In the genomic region with DNA sequence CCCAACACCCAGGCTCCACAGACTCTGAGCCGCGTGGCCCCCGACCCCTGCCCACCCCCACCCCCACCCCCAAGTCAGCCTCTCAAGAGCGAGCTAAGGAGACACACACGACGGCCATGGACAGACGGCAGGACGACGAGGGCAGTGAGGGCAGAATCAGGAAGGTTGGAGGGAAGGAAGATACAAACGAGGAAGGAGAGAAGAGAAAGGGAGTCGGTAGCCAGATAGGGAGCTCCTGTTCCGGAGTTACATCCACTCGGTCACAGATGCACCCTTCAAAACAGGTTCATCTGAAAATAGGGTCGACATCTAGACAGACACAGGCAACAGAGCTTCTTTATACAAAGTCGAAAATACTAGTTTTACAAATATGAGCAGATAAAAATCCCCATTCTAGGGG, we compare ENCODE assay signal across 13 mouse cellular contexts. TPM values are rescaled to one million over a fixed set of nuclear protein-coding genes. Genes with fewer than 3 reads are reported as not detected.
DNase-seq lines count a peak whose midpoint lies in the region; ATAC-seq lines count a peak whose summit lies in the region.
"Had no signal": no experiment of that assay in that cellular context is flagged by ENCODE, and none has a peak within 500 bp of the region (broad histone marks: within the 10 kb centered on the region; RNA-seq: fewer than 3 reads in every experiment).

No protein-coding gene starts in this region.

- DNase-seq in heart, embryonic 10.5 days (ENCODE audit: low spot score): no peak
- no peak for DNase-seq in heart, postnatal 25 days (ENCODE audit: low spot score)
- DNase-seq in MN1 (ENCODE audit: low spot score): no peak
- no peak for DNase-seq in right cerebral cortex, postnatal 36 days (ENCODE audit: low spot score in 2 of 2)
- no peak for DNase-seq in cerebellum, postnatal 36 days
- DNase-seq: liver had no signal

- H3K9me3 ChIP-seq in heart, embryonic 10.5 days: no peaks in the 10 kb centered on the region
- no peaks in the 10 kb centered on the region for H3K9me3 ChIP-seq in midbrain, embryonic 13.5 days
- H3K9me3 ChIP-seq in midbrain, embryonic 15.5 days: no peaks in the 10 kb centered on the region
- H3K9me3 ChIP-seq in limb, embryonic 12.5 days: no peaks in the 10 kb centered on the region

- H3K9ac ChIP-seq in midbrain, embryonic 13.5 days (replicated peaks): no peak overlapping the region
- no peak overlapping the region for H3K9ac ChIP-seq in midbrain, embryonic 15.5 days
- H3K9ac ChIP-seq in limb, embryonic 12.5 days (replicated peaks): no peak overlapping the region

- H3K27ac ChIP-seq in heart, embryonic 10.5 days: no peak overlapping the region
- H3K27ac ChIP-seq in midbrain, embryonic 13.5 days: no peak overlapping the region
- no peak overlapping the region for H3K27ac ChIP-seq in midbrain, embryonic 15.5 days
- no peak overlapping the region for H3K27ac ChIP-seq in limb, embryonic 12.5 days

- H3K36me3 ChIP-seq in heart, embryonic 10.5 days: peaks cover 10% of the 10 kb centered on the region
- H3K36me3 ChIP-seq in midbrain, embryonic 13.5 days: peaks cover 7% of the 10 kb centered on the region
- peaks cover 5% of the 10 kb centered on the region for H3K36me3 ChIP-seq in midbrain, embryonic 15.5 days (replicated peaks)
- peaks cover 16% of the 10 kb centered on the region for H3K36me3 ChIP-seq in limb, embryonic 12.5 days

- peaks cover 74% of the 10 kb centered on the region for H3K27me3 ChIP-seq in heart, embryonic 10.5 days (ENCODE audit: insufficient read depth, poor library complexity, severe bottlenecking)
- peaks cover 56% of the 10 kb centered on the region for H3K27me3 ChIP-seq in midbrain, embryonic 13.5 days
- H3K27me3 ChIP-seq in midbrain, embryonic 15.5 days (replicated peaks): peaks cover 49% of the 10 kb centered on the region
- H3K27me3 ChIP-seq in limb, embryonic 12.5 days: peaks cover 58% of the 10 kb centered on the region

- peak overlapping the region; percentile 65; the same call in 1 of the 2 replicates for H3K4me3 ChIP-seq in heart, embryonic 10.5 days
- peak overlapping the region; percentile 47 for H3K4me3 ChIP-seq in midbrain, embryonic 13.5 days (replicated peaks)
- H3K4me3 ChIP-seq in midbrain, embryonic 15.5 days: no peak overlapping the region
- peak overlapping the region; percentile 54 for H3K4me3 ChIP-seq in limb, embryonic 12.5 days (replicated peaks)

- WGBS in heart, embryonic 10.5 days: under 1% methylated on average over 15 of the region's 15 CpGs
- 3% methylated on average over 15 of the region's 15 CpGs for WGBS in midbrain, embryonic 13.5 days
- 10% methylated on average over 15 of the region's 15 CpGs for WGBS in midbrain, embryonic 15.5 days
- WGBS in limb, embryonic 12.5 days: 2% methylated on average over 15 of the region's 15 CpGs

- ATAC-seq in midbrain, embryonic 13.5 days: no peak
- no peak for ATAC-seq in midbrain, embryonic 15.5 days (replicated peaks)
- no peak for ATAC-seq in limb, embryonic 12.5 days (ENCODE audit: insufficient number of reproducible peaks, insufficient read depth, low FRiP score, low TSS enrichment, low read depth)

- intact Hi-C loops in heart, postnatal 25 days (cut with DNase I): no loop called here

- H3K4me1 ChIP-seq in heart, embryonic 10.5 days: peaks cover 62% of the 10 kb centered on the region
- peaks cover 72% of the 10 kb centered on the region for H3K4me1 ChIP-seq in midbrain, embryonic 13.5 days (replicated peaks)
- peaks cover 62% of the 10 kb centered on the region for H3K4me1 ChIP-seq in midbrain, embryonic 15.5 days
- peaks cover 65% of the 10 kb centered on the region for H3K4me1 ChIP-seq in limb, embryonic 12.5 days (replicated peaks)

- peak overlapping the region; percentile 83; the same call in 1 of the 2 replicates for H3K4me2 ChIP-seq in midbrain, embryonic 13.5 days (replicated peaks)
- H3K4me2 ChIP-seq in midbrain, embryonic 15.5 days: no peak overlapping the region; the same call in 1 of the 2 replicates
- peak overlapping the region; percentile 92 for H3K4me2 ChIP-seq in limb, embryonic 12.5 days

RNA-seq across cellular contexts. Expression of a gene that starts 4.3 kb away (rescaled TPM):
- polyA plus RNA-seq in heart, embryonic 10.5 days (2016; fragmentation: Nextera tagmentation; extraction: Ambion mirVana): 9.1 and 9.7 TPM in 2 replicates
- 1 to 10 TPM; 4.4 to 7.6 TPM for total RNA-seq in heart, postnatal 25 days (2021)
- polyA plus RNA-seq in midbrain, embryonic 13.5 days (2015; fragmentation: Nextera tagmentation; extraction: Ambion mirVana): 9.8 and 15.2 TPM in 2 replicates
- polyA plus RNA-seq in midbrain, embryonic 15.5 days (2015; fragmentation: Nextera tagmentation; extraction: Ambion mirVana): 9.6 and 9.7 TPM in 2 replicates
- polyA plus RNA-seq in limb, embryonic 12.5 days (2016; fragmentation: Nextera tagmentation; extraction: Ambion mirVana): 11.8 and 13.0 TPM in 2 replicates

RNA-seq across cellular contexts. Expression of a gene that starts 13.7 kb away (rescaled TPM):
- 37.4 and 56.0 TPM in 2 replicates for polyA plus RNA-seq in heart, embryonic 10.5 days (2016; fragmentation: Nextera tagmentation; extraction: Ambion mirVana)
- total RNA-seq in heart, postnatal 25 days (2021): 1 to 10 TPM; 3.8 to 3.9 TPM
- 34.7 and 35.5 TPM in 2 replicates for polyA plus RNA-seq in midbrain, embryonic 13.5 days (2015; fragmentation: Nextera tagmentation; extraction: Ambion mirVana)
- 17.6 and 19.6 TPM in 2 replicates for polyA plus RNA-seq in midbrain, embryonic 15.5 days (2015; fragmentation: Nextera tagmentation; extraction: Ambion mirVana)
- 121 and 122 TPM in 2 replicates for polyA plus RNA-seq in limb, embryonic 12.5 days (2016; fragmentation: Nextera tagmentation; extraction: Ambion mirVana)

RNA-seq across cellular contexts. Expression of a gene that starts 48.5 kb away (rescaled TPM):
- polyA plus RNA-seq in heart, embryonic 10.5 days (2016; fragmentation: Nextera tagmentation; extraction: Ambion mirVana): not detected in 2 replicates
- not detected for total RNA-seq in heart, postnatal 25 days (2021)
- polyA plus RNA-seq in midbrain, embryonic 13.5 days (2015; fragmentation: Nextera tagmentation; extraction: Ambion mirVana): not detected in 2 replicates
- polyA plus RNA-seq in midbrain, embryonic 15.5 days (2015; fragmentation: Nextera tagmentation; extraction: Ambion mirVana): not detected in 2 replicates
- not detected in 2 replicates for polyA plus RNA-seq in limb, embryonic 12.5 days (2016; fragmentation: Nextera tagmentation; extraction: Ambion mirVana)
- total RNA-seq: adrenal gland, postnatal 10 days; gastrocnemius, adult 18-20 months had no signal
- polyA plus RNA-seq: embryonic facial prominence, embryonic 11.5 days; spleen, adult 2 months had no signal

RNA-seq across cellular contexts. Expression of a gene that starts 49.6 kb away (rescaled TPM):
- 8.9 and 9.0 TPM in 2 replicates for polyA plus RNA-seq in heart, embryonic 10.5 days (2016; fragmentation: Nextera tagmentation; extraction: Ambion mirVana)
- 10 to 100 TPM; 14.0 to 14.8 TPM for total RNA-seq in heart, postnatal 25 days (2021)
- 14.1 and 16.3 TPM in 2 replicates for polyA plus RNA-seq in midbrain, embryonic 13.5 days (2015; fragmentation: Nextera tagmentation; extraction: Ambion mirVana)
- polyA plus RNA-seq in midbrain, embryonic 15.5 days (2015; fragmentation: Nextera tagmentation; extraction: Ambion mirVana): 23.7 and 24.7 TPM in 2 replicates
- polyA plus RNA-seq in limb, embryonic 12.5 days (2016; fragmentation: Nextera tagmentation; extraction: Ambion mirVana): 9.8 and 12.5 TPM in 2 replicates
